Mouse (Mus musculus) hindbrain, embryonic 11.5 days (tissue): ENCODE measurements around the gene Sec31b. TPM values are rescaled to one million over a fixed set of nuclear protein-coding genes. Genes with fewer than 3 reads are reported as not detected.

Source experiments
- ATAC-seq: fragments of 200-750 bp; cut with Nextera tagmentation; 2 replicates; pipeline ENCODE4 v1.8.0; 2017; ENCODE audit warnings: mild to moderate bottlenecking, moderate TSS enrichment, moderate library complexity; ENCODE audit not compliant: low FRiP score
- DNase-seq: peaks from one replicate; pipeline ENCODE4 v3.0.0-alpha.2; 2015; ENCODE audit warnings: low spot score
- H3K27ac ChIP-seq: fragments of 300-500 bp; sonication (generic); 2 replicates; pipeline ENCODE4 v1.5.1; 2014; ENCODE audit warnings: mild to moderate bottlenecking, low read depth, low read length
- H3K27me3 ChIP-seq: fragments of 300-500 bp; sonication (generic); 2 replicates; pipeline ENCODE4 v1.6.1; 2014; ENCODE audit warnings: mild to moderate bottlenecking, low read length, moderate library complexity, mixed read lengths; ENCODE audit not compliant: control insufficient read depth, insufficient read depth
- H3K36me3 ChIP-seq: fragments of 300-500 bp; sonication (generic); 2 replicates; pipeline ENCODE4 v1.6.1; 2014; ENCODE audit warnings: mild to moderate bottlenecking, low read length, moderate library complexity, mixed read lengths; ENCODE audit not compliant: control insufficient read depth, insufficient read depth
- H3K4me1 ChIP-seq: fragments of 300-500 bp; sonication (generic); replicated peaks from 2 replicates; pipeline ENCODE4 v1.6.1; 2014; ENCODE audit warnings: low read length, mixed read lengths; ENCODE audit not compliant: control insufficient read depth, insufficient read depth
- H3K4me2 ChIP-seq: fragments of 300-500 bp; sonication (generic); replicated peaks from 2 replicates; pipeline ENCODE4 v1.6.1; 2014; ENCODE audit warnings: mild to moderate bottlenecking, low read depth, low read length
- H3K4me3 ChIP-seq: fragments of 300-500 bp; sonication (generic); 2 replicates; pipeline ENCODE4 v1.5.1; 2014; ENCODE audit warnings: low read depth, low read length
- H3K9ac ChIP-seq: fragments of 300-500 bp; sonication (generic); 2 replicates; pipeline ENCODE4 v1.6.1; 2014; ENCODE audit warnings: low read depth, low read length
- H3K9me3 ChIP-seq: fragments of 300-500 bp; sonication (generic); 2 replicates; pipeline ENCODE4 v1.6.1; 2016; ENCODE audit warnings: low read length; ENCODE audit not compliant: control insufficient read depth
- WGBS: fragments of 180-500 bp; shearing (Covaris S2); extraction: QIAGEN DNeasy Blood & Tissue Kit; methylation state at CpG from one replicate; pipeline ENCODE4 v1.1.7; 2014; 5-methylcytosine and 5-hydroxymethylcytosine counted together
- polyA plus RNA-seq: library from polyadenylated mRNA; unstranded; fragments of >200 nt; fragmentation: Nextera tagmentation; extraction: Ambion mirVana; gene quantifications from 2 replicates; pipeline ENCODE4 v1.2.1, GENCODE M21; 2014

The Sec31b gene
- polyA plus RNA-seq, 1 experiment from 2014 or later: 0.22 TPM

DNA sequence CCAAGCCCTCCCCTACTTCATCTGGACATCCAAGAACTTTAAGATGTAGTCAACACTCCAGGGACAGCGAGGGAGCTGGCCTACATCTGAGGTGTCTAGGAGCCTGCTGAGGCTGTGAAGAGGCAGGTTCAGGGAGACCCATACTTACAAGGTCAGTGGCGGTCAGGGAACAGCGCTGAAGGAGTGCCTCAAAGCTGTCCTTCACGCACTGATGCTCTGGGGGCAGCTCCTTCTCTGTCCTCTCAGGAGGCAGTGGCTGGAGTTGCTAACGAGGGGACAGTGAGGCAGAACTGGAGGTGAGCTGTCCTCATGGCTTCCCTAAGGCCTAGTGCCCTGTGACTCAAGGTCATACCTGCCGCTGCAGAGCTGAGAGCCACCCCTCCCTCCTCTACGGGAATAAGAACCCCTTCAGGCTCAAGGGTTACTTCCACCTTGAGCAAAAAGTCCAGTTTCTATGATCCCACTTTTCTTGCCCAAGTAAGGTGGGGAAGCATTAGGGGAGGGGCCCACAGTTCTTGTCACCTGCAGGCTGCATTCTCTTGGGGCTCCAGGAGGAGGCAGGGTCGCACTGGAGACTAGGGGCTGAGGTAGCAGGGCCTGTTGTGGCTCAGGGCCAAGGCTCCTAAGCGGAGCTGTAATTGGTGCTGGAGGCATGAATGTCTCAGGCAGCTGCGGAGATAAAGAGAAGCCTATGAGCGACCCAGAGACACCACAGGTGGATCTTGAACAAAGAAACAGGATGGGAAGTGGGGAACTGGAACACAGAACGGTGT lies 27.5 kb downstream of the Sec31b start:
- ATAC-seq: no peak
- Histone ChIP-seq H3K9me3 (no peaks in the 10 kb centered on the region), H3K27ac (no peak overlapping the region), H3K9ac (no peak overlapping the region), H3K27me3 (peaks cover 56% of the 10 kb centered on the region), H3K4me1 (peaks cover 6% of the 10 kb centered on the region), H3K4me2 (no peak overlapping the region), H3K4me3 (no peak overlapping the region), H3K36me3 (no peaks in the 10 kb centered on the region)
- no peak for DNase-seq
- 49% methylated on average over 12 of the region's 12 CpGs for WGBS

- Histone ChIP-seq H3K27me3 (peaks cover 80% of the 10 kb centered on the region), H3K4me3 (no peak overlapping the region), H3K4me2 (no peak overlapping the region), H3K36me3 (no peaks in the 10 kb centered on the region), H3K4me1 (peaks cover 15% of the 10 kb centered on the region), H3K27ac (no peak overlapping the region), H3K9ac (no peak overlapping the region), H3K9me3 (no peaks in the 10 kb centered on the region)
- ATAC-seq (no peak), DNase-seq (no peak)
- 27% methylated on average over 6 of the region's 6 CpGs for WGBS
Observed at GRCm38 (mm10) chr19:44515769-44516168, 29.9 kb downstream of the Sec31b start.

DNA sequence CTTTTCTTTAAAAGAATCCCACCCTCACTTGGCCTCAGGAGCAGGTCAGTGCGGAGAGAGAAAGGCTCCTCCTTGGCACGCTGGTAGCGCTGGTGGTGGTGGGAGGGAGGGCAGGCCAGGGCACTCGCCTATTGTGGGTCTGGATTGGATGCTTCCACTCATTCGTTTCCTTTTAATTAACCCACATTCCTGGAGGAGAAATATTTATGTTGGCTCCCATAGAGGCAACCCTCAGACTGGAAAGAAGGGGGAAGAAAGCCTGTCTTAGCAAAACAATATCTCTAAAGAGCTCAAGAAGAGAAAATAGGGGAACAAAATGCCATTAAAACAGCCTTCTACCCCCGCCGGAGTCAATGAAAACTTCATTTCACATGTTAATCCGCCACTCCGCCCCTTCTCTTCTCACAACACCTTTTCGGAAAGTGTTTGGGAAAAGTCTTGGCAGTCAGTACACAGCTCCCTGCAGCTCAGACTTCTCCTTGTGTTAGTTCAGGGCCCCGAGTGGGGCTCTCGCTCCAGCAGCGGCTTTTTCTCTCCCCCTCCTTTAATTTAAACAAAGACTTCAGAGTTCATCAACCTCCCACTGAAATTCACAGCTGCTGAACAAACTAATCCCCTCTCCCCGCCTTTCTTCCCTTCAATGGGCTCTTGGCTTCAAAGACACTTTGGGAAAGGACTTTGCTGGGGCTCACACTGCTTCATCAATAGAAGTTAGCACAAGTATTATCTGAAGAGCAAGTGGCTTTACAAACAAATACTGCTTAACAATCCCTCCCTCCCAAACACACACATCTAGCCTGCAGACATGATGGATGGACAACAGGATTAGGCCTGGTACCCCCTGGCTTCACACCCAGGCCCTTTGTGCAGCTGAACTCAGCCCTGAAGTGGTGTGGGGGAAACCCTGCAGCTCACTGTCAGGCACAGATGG lies 30.9 kb downstream of the Sec31b start:
- peaks cover 90% of the 10 kb centered on the region for H3K27me3 ChIP-seq
- H3K9ac ChIP-seq: no peak overlapping the region
- WGBS: 6% methylated on average over 14 of the region's 14 CpGs
- peak; percentile 61 for DNase-seq
- no peak overlapping the region for H3K4me2 ChIP-seq
- peak overlapping the region; percentile 39 for H3K27ac ChIP-seq
- no peak overlapping the region for H3K4me3 ChIP-seq
- no peaks in the 10 kb centered on the region for H3K36me3 ChIP-seq
- no peaks in the 10 kb centered on the region for H3K9me3 ChIP-seq
- peak; percentile 72 for ATAC-seq
- H3K4me1 ChIP-seq: peaks cover 15% of the 10 kb centered on the region

- H3K4me1 ChIP-seq: peaks cover 15% of the 10 kb centered on the region
- no peak overlapping the region for H3K4me3 ChIP-seq
- DNase-seq: no peak
- H3K4me2 ChIP-seq: no peak overlapping the region
- H3K27me3 ChIP-seq: peaks cover 94% of the 10 kb centered on the region
- 20% methylated on average over 7 of the region's 7 CpGs for whole genome bisulfite sequencing
- H3K9me3 ChIP-seq: no peaks in the 10 kb centered on the region
- H3K27ac ChIP-seq: peak overlapping the region; percentile 39; the same call in 1 of the 2 replicates
- no peaks in the 10 kb centered on the region for H3K36me3 ChIP-seq
- H3K9ac ChIP-seq: no peak overlapping the region
- no peak; the same call in 1 of the 2 replicates for ATAC-seq
Observed at GRCm38 (mm10) chr19:44513921-44514482, 31.7 kb downstream of the Sec31b start.

GRCm38 (mm10) chr19:44513054-44513833 lies 32.4 kb downstream of the Sec31b start:
- 14% methylated on average over 11 of the region's 11 CpGs for WGBS
- peak; percentile 51 for DNase-seq
- Histone ChIP-seq H3K4me3 (no peak overlapping the region), H3K27ac (no peak overlapping the region), H3K36me3 (no peaks in the 10 kb centered on the region), H3K4me1 (peaks cover 15% of the 10 kb centered on the region), H3K4me2 (no peak overlapping the region), H3K9ac (no peak overlapping the region), H3K9me3 (no peaks in the 10 kb centered on the region), H3K27me3 (peaks cover 91% of the 10 kb centered on the region)
- no peak for ATAC-seq

DNA sequence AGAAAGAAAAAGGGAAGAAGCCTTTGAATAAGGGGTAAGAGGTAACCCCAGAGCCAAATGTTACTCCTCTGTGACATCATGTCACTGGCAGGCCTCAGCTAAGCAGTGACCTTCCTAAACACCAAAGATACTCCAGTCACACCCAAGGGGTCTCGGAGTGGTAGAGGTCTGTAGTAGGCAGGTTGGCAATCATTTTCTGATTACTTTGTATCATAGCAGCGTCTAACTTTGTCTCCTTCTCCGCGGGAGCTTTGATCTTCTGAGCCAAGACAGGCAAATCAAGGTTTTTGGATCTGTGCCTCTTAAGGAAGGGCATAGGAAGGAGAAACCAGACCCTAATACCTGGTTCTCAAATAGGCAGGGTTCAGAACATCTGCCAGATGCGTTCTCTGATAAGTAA lies 33.1 kb downstream of the Sec31b start:
- 13% methylated on average over 5 of the region's 5 CpGs for WGBS
- Histone ChIP-seq H3K27ac (no peak overlapping the region), H3K4me3 (no peak overlapping the region), H3K4me2 (peak overlapping the region; percentile 85; the same call in 1 of the 2 replicates), H3K4me1 (peaks cover 15% of the 10 kb centered on the region), H3K36me3 (no peaks in the 10 kb centered on the region), H3K27me3 (peaks cover 88% of the 10 kb centered on the region), H3K9ac (no peak overlapping the region), H3K9me3 (no peaks in the 10 kb centered on the region)
- ATAC-seq: no peak
- peak; percentile 34 for DNase-seq

- Histone ChIP-seq H3K4me2 (peak overlapping the region; percentile 85), H3K9me3 (no peaks in the 10 kb centered on the region), H3K9ac (peak overlapping the region; percentile 35), H3K27ac (no peak overlapping the region), H3K4me3 (peak overlapping the region; percentile 43), H3K27me3 (peaks cover 87% of the 10 kb centered on the region), H3K36me3 (no peaks in the 10 kb centered on the region), H3K4me1 (peaks cover 15% of the 10 kb centered on the region)
- peak; percentile 34; the same call in 1 of the 2 replicates for ATAC-seq
- WGBS: under 1% methylated on average over 62 of the region's 66 CpGs
- DNase-seq: peak; percentile 72
Observed at GRCm38 (mm10) chr19:44511451-44512231, 34.0 kb downstream of the Sec31b start.
